In the genomic region with DNA sequence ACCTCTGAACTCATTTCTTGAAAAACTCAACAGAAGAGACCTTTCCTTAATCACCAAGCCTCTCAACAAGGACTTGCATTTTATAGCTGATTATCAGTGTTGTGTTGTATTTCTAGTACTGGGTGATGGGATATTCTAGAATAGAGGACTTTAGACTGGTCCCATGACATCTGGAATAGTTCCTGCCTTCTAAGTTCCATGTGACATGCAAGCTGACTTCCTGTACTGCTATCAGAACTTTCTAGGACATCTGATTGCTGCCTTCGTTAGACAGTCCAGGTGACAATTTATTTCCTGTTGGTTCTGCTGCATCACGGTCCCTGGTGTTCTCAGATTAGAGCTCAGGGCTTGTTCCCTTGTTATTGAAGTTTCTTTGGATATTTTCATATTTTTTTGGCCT, we compare ENCODE assay signal across 16 mouse cellular contexts.
"Had no signal": no experiment of that assay in that cellular context is flagged by ENCODE, and none has a peak within 500 bp of the region (broad histone marks: within the 10 kb centered on the region; RNA-seq: fewer than 3 reads in every experiment).

No protein-coding gene starts in this region.

- H3K9me3 ChIP-seq: neural tube, embryonic 12.5 days; neural tube, embryonic 13.5 days; neural tube, embryonic 15.5 days; stomach, embryonic 15.5 days had no signal

- H3K4me2 ChIP-seq: neural tube, embryonic 12.5 days; neural tube, embryonic 13.5 days; neural tube, embryonic 15.5 days; stomach, embryonic 15.5 days had no signal

- DNase-seq: retina, postnatal 1 day; right cerebral cortex, adult 18-20 months; right cerebral cortex, postnatal 14 days; right cerebral cortex, postnatal 25 days; right cerebral cortex, postnatal 4 days; spleen, adult 18-20 months; thymus, adult 18-20 months; thymus, adult 2 months; thymus, postnatal 14 days; thymus, postnatal 25 days; thymus, postnatal 36 days; thymus, postnatal 4 days had no signal

- H3K4me3 ChIP-seq: neural tube, embryonic 12.5 days; neural tube, embryonic 13.5 days; neural tube, embryonic 15.5 days; stomach, embryonic 15.5 days had no signal

- H3K27ac ChIP-seq: neural tube, embryonic 12.5 days; neural tube, embryonic 13.5 days; neural tube, embryonic 15.5 days; stomach, embryonic 15.5 days had no signal

- H3K27me3 ChIP-seq: neural tube, embryonic 12.5 days; neural tube, embryonic 13.5 days; neural tube, embryonic 15.5 days; stomach, embryonic 15.5 days had no signal

- H3K4me1 ChIP-seq: neural tube, embryonic 12.5 days; stomach, embryonic 15.5 days had no signal

- H3K9ac ChIP-seq: neural tube, embryonic 12.5 days; neural tube, embryonic 13.5 days; neural tube, embryonic 15.5 days; stomach, embryonic 15.5 days had no signal

- H3K36me3 ChIP-seq: neural tube, embryonic 12.5 days; neural tube, embryonic 13.5 days; neural tube, embryonic 15.5 days; stomach, embryonic 15.5 days had no signal
